Mouse (Mus musculus) embryo, embryonic 11.5 days (tissue): ENCODE results near the gene Ggta1.
"Not testable (repeated sequence)": the region's sequence is repeated elsewhere in the genome, so short reads cannot be mapped to it uniquely, and the experiment has no call there.

Source experiments
- DNase-seq: peaks from one replicate; pipeline ENCODE4 v3.0.0-alpha.2; 2012; ENCODE audit warnings: low read depth, low spot score

The Ggta1 gene

GRCm38 (mm10) chr2:35461131-35461947 lies 1.7 kb downstream of the Ggta1 start:
- no peak for DNase-seq

- DNase-seq, result no peak
Observed at GRCm38 (mm10) chr2:35460378-35460880, 2.6 kb downstream of the Ggta1 start.

- DNase-seq, result no peak
Observed at GRCm38 (mm10) chr2:35459316-35459715, 3.7 kb downstream of the Ggta1 start.

- no peak for DNase-seq
Observed at GRCm38 (mm10) chr2:35458421-35458820, 4.6 kb downstream of the Ggta1 start.

- DNase-seq, result no peak
Observed at GRCm38 (mm10) chr2:35453736-35454135, 9.3 kb downstream of the Ggta1 start.

GRCm38 (mm10) chr2:35452695-35453094 lies 10.3 kb downstream of the Ggta1 start:
- DNase-seq, result not testable (repeated sequence)

GRCm38 (mm10) chr2:35451484-35452050 lies 11.5 kb downstream of the Ggta1 start:
- no peak for DNase-seq

- DNase-seq, result no peak
Observed at GRCm38 (mm10) chr2:35450856-35451255, 12.2 kb downstream of the Ggta1 start.

- no peak for DNase-seq
Observed at GRCm38 (mm10) chr2:35449687-35450622, 13.1 kb downstream of the Ggta1 start.

- no peak for DNase-seq
Observed at GRCm38 (mm10) chr2:35448914-35449670, 13.9 kb downstream of the Ggta1 start.

GRCm38 (mm10) chr2:35448215-35448913 lies 14.7 kb downstream of the Ggta1 start:
- DNase-seq, result no peak

GRCm38 (mm10) chr2:35447453-35447852 lies 15.6 kb downstream of the Ggta1 start:
- DNase-seq, result no peak

- no peak for DNase-seq
Observed at GRCm38 (mm10) chr2:35446798-35447197, 16.2 kb downstream of the Ggta1 start.

GRCm38 (mm10) chr2:35446300-35446699 lies 16.7 kb downstream of the Ggta1 start:
- no peak for DNase-seq

GRCm38 (mm10) chr2:35445610-35446009 lies 17.4 kb downstream of the Ggta1 start:
- DNase-seq, result no peak

GRCm38 (mm10) chr2:35444764-35445262 lies 18.2 kb downstream of the Ggta1 start:
- no peak for DNase-seq

GRCm38 (mm10) chr2:35443981-35444763 lies 18.9 kb downstream of the Ggta1 start:
- DNase-seq, result no peak

GRCm38 (mm10) chr2:35443325-35443724 lies 19.7 kb downstream of the Ggta1 start:
- no peak for DNase-seq

- no peak for DNase-seq
Observed at GRCm38 (mm10) chr2:35442079-35442478, 21.0 kb downstream of the Ggta1 start.

- DNase-seq, result no peak
Observed at GRCm38 (mm10) chr2:35441419-35441818, 21.6 kb downstream of the Ggta1 start.
